Mouse (Mus musculus) heart, postnatal 36 days (tissue): ENCODE results near the gene Ugt1a10. TPM values are rescaled to one million over a fixed set of nuclear protein-coding genes. Genes with fewer than 3 reads are reported as not detected.

Source experiments
- DNase-seq, 2 experiments: peaks; one replicate each; pipeline ENCODE4 v3.0.0; 2021 to 2022
- intact Hi-C: fragments of 180-260 bp; cut with DNase I; formaldehyde crosslinking; loops from one replicate; pipeline ENCODE4 v1.15.1; 2025
- microRNA-seq, 2 experiments: library from miRNA; unstranded; fragments of <30 nt; microRNA quantifications; one replicate each; pipeline ENCODE4 v1.2.0; 2021; ENCODE audit warnings: borderline number of aligned reads in 2 of 2
- total RNA-seq, 2 experiments: library from RNA; stranded (reverse); gene quantifications; 2 replicates each; pipeline ENCODE4 v1.2.3; 2021

The Ugt1a10 gene
- total RNA-seq, 2 experiments from 2014 or later: not detected

DNA sequence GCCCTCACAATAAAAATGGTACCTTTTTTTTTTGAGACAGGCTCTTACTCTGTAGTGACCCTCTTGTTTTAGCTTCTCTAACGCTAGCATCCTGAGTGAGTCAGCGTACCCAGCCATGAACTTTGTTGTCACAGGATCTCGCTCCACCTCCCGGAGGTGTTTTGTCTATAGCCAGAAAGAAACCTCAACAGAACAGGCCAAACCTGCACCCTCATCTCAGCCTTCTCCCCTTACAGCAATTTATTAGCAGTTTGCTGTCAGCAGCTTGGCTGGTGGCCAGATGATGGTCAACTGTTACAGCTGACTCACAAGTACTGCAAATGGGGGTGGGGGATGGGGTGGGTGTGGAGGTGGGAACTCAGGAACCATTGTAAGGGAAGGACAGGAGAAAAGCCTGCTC, 207.1 kb downstream of the Ugt1a10 start:
- intact Hi-C loops: no loop called here
- no peak for DNase-seq

DNA sequence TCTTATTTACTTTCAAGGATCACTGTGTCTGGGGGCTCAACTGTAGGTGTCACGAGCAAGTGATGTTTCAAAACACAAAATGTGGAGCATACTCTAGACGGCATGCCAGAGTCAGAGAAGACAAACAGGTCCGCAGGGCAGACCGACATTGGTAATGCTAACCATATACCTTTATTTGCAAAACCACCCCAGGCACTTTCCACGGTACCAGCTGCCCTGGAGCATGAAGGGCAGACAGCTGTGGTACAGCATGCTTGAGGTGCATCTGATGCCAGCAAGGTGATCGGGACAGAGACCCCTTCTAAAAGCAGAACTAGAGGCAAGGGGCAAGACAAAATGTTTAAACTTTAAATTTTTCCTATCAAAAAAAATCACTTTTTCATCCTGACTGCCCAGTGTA, 207.8 kb downstream of the Ugt1a10 start:
- intact Hi-C loops: no loop called here
- DNase-seq: no peak

DNA sequence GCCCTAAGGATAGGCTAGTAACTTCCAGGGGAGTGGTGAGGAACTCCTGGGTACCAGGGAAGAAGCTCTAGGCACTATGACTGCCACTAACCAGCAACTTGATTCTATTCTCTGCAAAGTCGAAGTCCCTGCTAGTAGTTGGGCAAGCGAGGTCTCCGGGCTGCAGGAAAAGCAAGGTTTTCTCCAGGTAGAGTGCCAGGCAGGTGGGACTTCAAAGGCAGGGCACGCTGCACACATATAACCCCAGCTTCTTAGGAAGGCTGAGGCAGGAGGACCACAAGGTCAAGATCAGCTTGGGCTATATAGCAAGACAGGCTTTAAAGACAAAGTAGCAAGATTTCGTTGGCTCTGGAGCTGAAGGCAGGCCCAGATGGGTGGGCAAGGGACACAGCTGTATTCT, 208.6 kb downstream of the Ugt1a10 start:
- intact Hi-C loops: no loop called here
- DNase-seq: no peak

GRCm38 (mm10) chr1:88264237-88264868, 209.2 kb downstream of the Ugt1a10 start:
- intact Hi-C loops: no loop called here
- DNase-seq: no peak

- no peak for DNase-seq
- intact Hi-C loops: no loop called here
These were observed 209.7 kb downstream of the Ugt1a10 start for GRCm38 (mm10) chr1:88264869-88265240.

- DNase-seq: no peak
- intact Hi-C loops: no loop called here
These were observed 210.9 kb downstream of the Ugt1a10 start for GRCm38 (mm10) chr1:88266123-88266522.

- no peak for DNase-seq
- intact Hi-C loops: no loop called here
These were observed 212.3 kb downstream of the Ugt1a10 start for GRCm38 (mm10) chr1:88267489-88267888.

GRCm38 (mm10) chr1:88268070-88268469, 212.9 kb downstream of the Ugt1a10 start:
- DNase-seq: no peak
- intact Hi-C loops: no loop called here

Small RNA genes within 50 kb of the gene (microRNA-seq; reads per million reads assigned to microRNA genes)
- 0 reads per million in 2 experiments for gene Gm25198

Other genes with a start within 250 kb of the Ugt1a10 start
- 10 to 100 TPM; 51.1 to 56.3 TPM for gene Dgkd, start 202.1 kb upstream of the Ugt1a10 start, total RNA-seq
- gene Usp40, start 46.8 kb upstream of the Ugt1a10 start, total RNA-seq: 10 to 100 TPM; 13.2 to 16.5 TPM
- gene Ugt1a9, start 15.4 kb downstream of the Ugt1a10 start, total RNA-seq: not detected
- not detected for gene Ugt1a8, start 32.4 kb downstream of the Ugt1a10 start, total RNA-seq
- gene Ugt1a7c, start 39.7 kb downstream of the Ugt1a10 start, total RNA-seq: 1 to 10 TPM; 1.2 to 2.6 TPM
- 1 to 10 TPM; 1.1 to 1.4 TPM for gene Ugt1a6b, start 47.9 kb downstream of the Ugt1a10 start, total RNA-seq
- gene Ugt1a6a, start 79.4 kb downstream of the Ugt1a10 start, total RNA-seq: 1 to 10 TPM; 4.0 to 4.1 TPM
- gene Ugt1a5, start 110.6 kb downstream of the Ugt1a10 start, total RNA-seq: under 1 TPM; 0.24 to 0.42 TPM
- under 1 TPM in 1 of 2 experiments, not detected in 1; 0.14 TPM for gene Ugt1a2, start 145.2 kb downstream of the Ugt1a10 start, total RNA-seq
- gene Dnajb3, start 150.4 kb downstream of the Ugt1a10 start, total RNA-seq: under 1 TPM in 1 of 2 experiments, not detected in 1; 0.33 TPM
- gene Ugt1a1, start 156.6 kb downstream of the Ugt1a10 start, total RNA-seq: not detected
- not detected for gene Mroh2a, start 171.6 kb downstream of the Ugt1a10 start, total RNA-seq
- gene Hjurp, start 222.2 kb downstream of the Ugt1a10 start, total RNA-seq: 10 to 100 TPM; 12.2 to 13.3 TPM
- not detected for gene Trpm8, start 222.3 kb downstream of the Ugt1a10 start, total RNA-seq